Mouse (Mus musculus) liver, embryonic 14.5 days (tissue): ENCODE measurements around the gene Nek10.

Experiments
- CTCF ChIP-seq: IDR thresholded peaks from 2 replicates; pipeline ENCODE4 v1.5.1; 2016; ENCODE audit warnings: antibody characterized with exemption, low read depth, control low read depth
- EP300 ChIP-seq: IDR thresholded peaks from 2 replicates; pipeline ENCODE4 v1.6.1; 2016; ENCODE audit warnings: antibody characterized with exemption, low read depth

- TF ChIP-seq CTCF (no peak), EP300 (no peak)
Measured at GRCm38 (mm10) chr14:14869239-14869638, 66.0 kb downstream of the Nek10 start.
